Mouse (Mus musculus) heart, adult 18-20 months (tissue): ENCODE measurements at regions not wholly inside any gene's neighbourhood (a gene's known extent, or its start where the extent isn't known, plus 50 kb on each side); places are given as distances from the start of the nearest gene placed in this dataset.
A peak's percentile ranks its signal among the peaks of the same experiment; 100 is the strongest.

ENCODE experiments used
- DNase-seq, 2 experiments: peaks; one replicate each; pipeline ENCODE4 v3.0.0; 2021 to 2022; ENCODE audit warnings: mixed read lengths in 1 of 2

- DNase-seq, result no peak
Observed at GRCm38 (mm10) chr13:81013953-81014352, 130.8 kb downstream of the Arrdc3 start.

- no peak for DNase-seq
Observed at GRCm38 (mm10) chr13:81020106-81020747, 137.0 kb downstream of the Arrdc3 start.

- DNase-seq, result no peak
Observed at GRCm38 (mm10) chr13:81020811-81021210, 137.6 kb downstream of the Arrdc3 start.

- peak; percentile 17 to 22 for DNase-seq
Observed at GRCm38 (mm10) chr13:81022410-81022809, 139.2 kb downstream of the Arrdc3 start.

- peak; percentile 18 to 55 for DNase-seq
Observed at GRCm38 (mm10) chr13:81025241-81025760, 142.1 kb downstream of the Arrdc3 start.

- DNase-seq, result no peak
Observed at GRCm38 (mm10) chr13:81037316-81037715, 154.1 kb downstream of the Arrdc3 start.

- peak; percentile 7 to 17 for DNase-seq
Observed at GRCm38 (mm10) chr13:81038736-81039135, 155.6 kb downstream of the Arrdc3 start.

- DNase-seq, result no peak
Observed at GRCm38 (mm10) chr13:81040494-81040893, 157.3 kb downstream of the Arrdc3 start.

- no peak for DNase-seq
Observed at GRCm38 (mm10) chr13:81041646-81042045, 158.5 kb downstream of the Arrdc3 start.
